Mouse (Mus musculus) liver (tissue): ENCODE results near the gene Notch4.
"Not testable (repeated sequence)": the region's sequence is repeated elsewhere in the genome, so short reads cannot be mapped to it uniquely, and the experiment has no call there.

ENCODE experiments used
- DNase-seq: peaks from one replicate; pipeline ENCODE4 v3.0.0-alpha.2; 2020; ENCODE audit warnings: mixed read lengths

Gene Notch4

GRCm38 (mm10) chr17:34564003-34564421, at the start of gene Notch4:
Notch4 (plus strand) TSS chr17:34564268.
- DNase-seq: peak; percentile 25

- DNase-seq: no peak
These were observed 47.6 kb upstream of the Notch4 start for GRCm38 (mm10) chr17:34516514-34516913.

GRCm38 (mm10) chr17:34517252-34517651, 46.8 kb upstream of the Notch4 start, which contains the start of gene Btnl6:
Btnl6 (minus strand) TSS chr17:34517352.
- no peak for DNase-seq

- DNase-seq: no peak
These were observed 46.3 kb upstream of the Notch4 start for GRCm38 (mm10) chr17:34517795-34518194.

GRCm38 (mm10) chr17:34518571-34518970, 45.5 kb upstream of the Notch4 start:
- DNase-seq: not testable (repeated sequence)

- no peak for DNase-seq
These were observed 45.1 kb upstream of the Notch4 start for GRCm38 (mm10) chr17:34519001-34519400.

GRCm38 (mm10) chr17:34532671-34533070, 31.4 kb upstream of the Notch4 start:
- no peak for DNase-seq

- DNase-seq: not testable (repeated sequence)
These were observed 20.5 kb upstream of the Notch4 start for GRCm38 (mm10) chr17:34543567-34543966.

GRCm38 (mm10) chr17:34546797-34547196, 17.3 kb upstream of the Notch4 start:
- no peak for DNase-seq

- no peak for DNase-seq
These were observed 16.5 kb upstream of the Notch4 start for GRCm38 (mm10) chr17:34547601-34548000.

- no peak for DNase-seq
These were observed 14.9 kb upstream of the Notch4 start for GRCm38 (mm10) chr17:34549156-34549555.

- DNase-seq: no peak
These were observed 14.2 kb upstream of the Notch4 start for GRCm38 (mm10) chr17:34549843-34550242.

GRCm38 (mm10) chr17:34555483-34555882, 8.6 kb upstream of the Notch4 start:
- peak; percentile 82 for DNase-seq

GRCm38 (mm10) chr17:34556406-34556805, 7.7 kb upstream of the Notch4 start:
- no peak for DNase-seq

GRCm38 (mm10) chr17:34557411-34557810, 6.7 kb upstream of the Notch4 start:
- DNase-seq: no peak

GRCm38 (mm10) chr17:34559116-34559515, 5.0 kb upstream of the Notch4 start:
- DNase-seq: no peak

GRCm38 (mm10) chr17:34559895-34560294, 4.2 kb upstream of the Notch4 start:
- DNase-seq: peak; percentile 65

GRCm38 (mm10) chr17:34560438-34560837, 3.6 kb upstream of the Notch4 start:
- no peak for DNase-seq

GRCm38 (mm10) chr17:34561200-34561599, 2.9 kb upstream of the Notch4 start:
- peak; percentile 38 for DNase-seq

- no peak for DNase-seq
These were observed 1.5 kb upstream of the Notch4 start for GRCm38 (mm10) chr17:34562595-34562994.

GRCm38 (mm10) chr17:34563354-34563753, 714 bp upstream of the Notch4 start:
- DNase-seq: no peak

- no peak for DNase-seq
These were observed 728 bp downstream of the Notch4 start for GRCm38 (mm10) chr17:34564796-34565195.

GRCm38 (mm10) chr17:34567311-34567710, 3.2 kb downstream of the Notch4 start:
- no peak for DNase-seq

- no peak for DNase-seq
These were observed 4.4 kb downstream of the Notch4 start for GRCm38 (mm10) chr17:34568421-34568820.

- no peak for DNase-seq
These were observed 5.9 kb downstream of the Notch4 start for GRCm38 (mm10) chr17:34569919-34570318.

- peak; percentile 34 for DNase-seq
These were observed 7.8 kb downstream of the Notch4 start for GRCm38 (mm10) chr17:34571875-34572274.
